Mouse (Mus musculus): Measurements from ENCODE around the gene Kcnb1.

Gene Kcnb1

DNA sequence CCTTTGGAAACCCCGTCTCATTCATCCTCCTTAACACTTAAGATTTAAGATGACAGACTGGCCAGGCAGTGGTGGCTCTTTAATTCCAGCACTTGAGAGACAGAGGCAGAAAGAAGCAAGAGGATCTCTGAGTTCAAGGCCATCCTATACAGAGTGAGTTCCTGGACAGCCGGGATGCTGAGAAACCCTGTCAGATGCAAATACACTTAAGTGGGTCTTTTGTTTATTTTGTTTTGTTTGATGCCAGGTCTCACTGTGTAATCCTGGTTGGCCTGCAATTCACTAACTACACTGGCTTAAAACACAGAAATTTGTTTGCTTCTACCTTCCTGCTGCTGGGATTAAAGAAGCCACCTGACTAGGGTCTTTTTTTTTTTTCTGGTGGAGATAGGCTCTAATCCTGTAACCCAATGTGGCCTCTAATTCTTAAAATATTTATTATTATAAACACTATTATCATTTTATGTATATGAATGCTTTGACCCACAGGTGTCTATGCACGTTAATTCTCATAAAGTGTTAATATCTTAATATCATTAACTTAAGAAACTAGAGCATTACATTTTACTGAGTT is 131.1 kb downstream of the Kcnb1 start:
- DNase-seq, result no peak

DNA sequence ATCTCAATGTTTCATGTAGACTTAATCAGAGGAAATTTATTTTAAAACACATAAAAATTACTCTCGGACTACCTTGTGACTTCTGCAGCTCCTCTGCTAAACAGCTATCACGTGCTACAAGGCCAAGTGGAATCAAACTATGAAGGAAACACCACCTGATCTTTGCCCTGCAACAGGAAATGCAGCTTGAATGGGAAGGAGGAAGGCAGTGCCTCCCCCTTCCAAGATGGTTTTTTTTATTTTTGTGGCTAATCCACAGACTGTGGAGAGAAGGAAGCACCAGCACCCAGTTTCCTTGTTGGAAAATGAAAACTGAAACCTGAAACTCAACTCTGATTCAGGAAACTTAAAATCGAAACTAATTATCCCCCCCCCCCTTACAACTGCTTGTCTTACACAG is 131.8 kb downstream of the Kcnb1 start:
- DNase-seq, result no peak

DNA sequence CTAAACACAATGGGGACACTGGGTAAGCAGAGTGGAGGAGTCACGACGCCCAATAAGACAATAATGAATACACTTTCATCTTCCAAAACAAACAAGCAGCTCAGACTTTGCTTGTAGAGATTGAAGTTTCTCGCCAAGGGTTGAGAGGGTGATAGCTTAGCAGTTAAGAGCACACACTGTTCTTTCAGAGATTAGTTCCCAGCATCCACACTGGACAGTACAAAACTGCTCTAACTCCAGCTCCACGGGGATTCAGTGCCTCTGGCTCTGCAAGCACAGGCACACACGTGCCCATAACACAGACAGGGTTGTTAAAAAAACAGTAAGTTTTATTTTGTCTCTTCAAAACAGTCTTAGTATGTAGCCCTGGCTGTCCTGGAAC is 133.0 kb downstream of the Kcnb1 start:
- no peak for DNase-seq

DNA sequence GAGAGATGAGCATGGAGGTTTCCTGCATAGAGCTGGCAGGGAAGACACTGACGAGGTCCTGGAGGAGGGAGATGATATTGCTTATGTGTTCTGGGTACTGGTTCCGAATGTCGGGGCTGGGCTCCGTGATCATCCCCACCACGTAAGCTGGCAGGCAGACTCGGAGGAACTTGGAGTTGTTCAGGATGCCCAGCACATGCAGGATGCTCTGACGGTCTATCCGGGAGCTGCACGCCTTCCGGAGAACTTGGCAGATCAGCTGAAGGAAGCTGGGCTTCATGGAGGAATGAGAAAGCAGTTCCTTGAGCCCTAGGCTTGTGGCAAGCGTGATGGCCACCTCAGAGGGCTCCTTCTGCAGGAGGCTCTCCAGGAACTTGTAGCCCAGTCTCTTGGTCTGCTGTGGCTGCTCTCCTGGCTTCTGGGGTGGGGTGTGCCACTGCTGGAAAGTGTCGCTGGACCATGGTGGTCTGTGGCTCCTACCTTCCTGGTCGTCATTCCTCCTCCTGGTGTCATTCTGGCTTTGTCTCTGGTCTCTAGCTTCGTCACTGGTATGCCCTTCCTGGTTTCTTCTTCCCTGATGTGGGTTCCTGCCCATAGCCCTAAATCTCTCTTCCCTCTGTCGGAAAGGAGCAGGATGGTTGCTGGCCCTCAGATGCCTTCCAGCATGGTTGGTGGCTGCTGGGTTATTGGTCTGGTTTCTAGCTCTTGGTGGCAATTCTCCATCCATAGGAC is 133.6 kb downstream of the Kcnb1 start:
- no peak for DNase-seq

DNA sequence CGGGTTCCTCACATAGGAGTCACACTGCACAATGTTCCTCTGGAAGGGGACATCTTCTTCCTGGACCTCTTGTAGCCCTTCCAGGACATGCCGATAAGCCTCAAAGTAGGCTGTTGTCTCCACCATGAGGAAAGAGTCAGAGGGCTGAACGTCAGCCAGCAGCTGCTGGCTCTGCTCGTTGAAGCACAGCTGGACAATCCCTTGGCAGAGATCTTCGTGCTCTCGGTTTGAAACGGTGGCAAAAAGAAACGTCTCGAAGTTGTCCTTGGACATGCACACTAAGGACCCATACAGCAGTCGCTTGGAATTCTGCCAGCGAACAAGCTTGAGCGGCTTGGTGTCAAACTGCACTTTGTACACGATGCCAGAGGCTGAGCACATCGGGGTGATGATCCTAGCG is 134.6 kb downstream of the Kcnb1 start:
- peak; percentile 45 to 50 for DNase-seq

DNA sequence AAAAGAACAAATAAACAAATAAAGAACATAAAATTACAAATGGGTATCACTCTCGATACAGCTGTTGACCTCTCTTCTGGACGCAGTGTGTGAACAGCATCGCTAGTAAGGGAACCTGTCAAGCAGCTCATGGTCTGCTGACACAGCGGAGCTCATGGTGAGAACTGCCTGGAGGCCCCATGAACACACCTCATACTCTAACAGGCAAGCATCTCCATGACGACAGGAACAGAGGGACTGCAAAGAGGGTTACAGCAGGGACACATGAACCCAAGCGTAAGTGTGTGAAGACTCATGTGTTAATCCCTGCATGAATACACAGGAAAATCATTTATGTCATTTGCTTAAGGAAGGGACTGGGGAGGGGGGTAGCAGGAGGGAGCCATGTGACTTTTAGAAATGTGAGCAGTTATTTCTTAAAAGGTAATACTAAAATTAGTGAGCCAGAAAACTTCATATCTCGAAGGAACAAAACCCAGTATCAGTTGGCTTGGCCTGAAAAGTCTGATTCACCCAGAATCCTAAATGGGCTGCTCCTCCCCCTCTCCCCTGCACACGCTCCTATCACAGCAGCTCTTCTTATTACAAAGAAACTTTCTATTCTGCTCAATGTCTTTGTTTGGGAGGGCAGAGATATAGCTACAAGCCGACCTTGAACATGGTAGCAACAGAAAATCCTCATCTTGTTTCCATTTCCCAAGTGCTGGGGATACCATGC is 136.7 kb downstream of the Kcnb1 start:
- no peak for DNase-seq

DNA sequence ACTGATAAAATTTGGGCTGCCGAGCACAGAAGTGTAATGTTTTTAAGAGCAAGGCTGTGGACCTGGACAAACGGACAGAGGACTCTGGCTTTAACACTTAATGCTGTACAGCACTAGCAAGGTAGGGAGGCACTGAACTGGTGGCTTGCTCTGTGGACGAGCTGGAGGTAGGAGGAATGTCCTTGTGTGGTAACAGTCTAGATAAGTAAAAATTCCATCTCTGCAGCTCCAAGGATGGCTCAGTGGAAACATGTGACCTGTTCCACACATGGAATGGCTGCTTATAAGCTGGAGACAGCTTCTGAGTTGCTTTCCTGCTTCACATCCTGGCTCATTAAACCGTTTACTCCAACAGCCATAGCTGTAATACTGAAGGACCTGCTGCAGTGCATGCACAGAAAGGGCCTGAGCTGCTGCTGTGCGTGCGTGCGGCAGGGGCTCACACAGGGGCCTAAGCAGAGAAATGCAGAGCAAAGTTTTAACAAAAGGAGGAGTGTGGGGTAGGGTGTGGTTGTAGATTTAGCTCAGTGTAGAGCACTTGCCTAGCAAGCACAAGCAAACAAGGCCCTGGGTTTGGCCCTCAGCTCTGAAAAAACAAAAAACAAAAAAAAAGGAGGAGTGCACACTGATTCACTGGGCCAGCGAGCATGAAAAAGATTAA is 141.1 kb downstream of the Kcnb1 start:
- no peak for DNase-seq

DNA sequence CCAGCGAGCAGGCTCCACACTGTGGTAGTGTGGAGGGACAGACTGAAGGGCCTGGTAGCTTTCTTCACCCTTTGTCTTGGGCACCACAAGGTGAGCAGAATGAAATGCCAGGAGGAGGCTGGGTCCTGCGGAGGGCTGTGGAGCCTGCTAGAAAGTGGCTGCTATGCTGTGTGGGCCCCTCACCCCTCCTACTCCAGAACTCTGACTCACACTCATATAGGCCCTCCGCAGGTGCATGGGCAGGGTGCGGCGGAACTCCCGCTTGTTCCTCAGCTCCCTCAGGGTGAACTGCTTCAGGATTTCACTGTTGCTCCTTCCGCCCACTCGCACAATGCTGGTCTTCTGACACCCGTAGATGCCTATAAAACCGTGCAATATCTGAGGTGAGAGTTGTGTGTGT is 141.7 kb downstream of the Kcnb1 start:
- no peak for DNase-seq
